Mouse (Mus musculus): ENCODE data around the gene Mrps16.

Gene Mrps16

GRCm38 (mm10) chr14:20393205-20393913, at the start of gene Mrps16:
Gene Mrps16, minus strand, starts transcription at chr14:20393634.
- DNase-seq (ENCODE audit: low spot score), result peak; percentile 73

DNA sequence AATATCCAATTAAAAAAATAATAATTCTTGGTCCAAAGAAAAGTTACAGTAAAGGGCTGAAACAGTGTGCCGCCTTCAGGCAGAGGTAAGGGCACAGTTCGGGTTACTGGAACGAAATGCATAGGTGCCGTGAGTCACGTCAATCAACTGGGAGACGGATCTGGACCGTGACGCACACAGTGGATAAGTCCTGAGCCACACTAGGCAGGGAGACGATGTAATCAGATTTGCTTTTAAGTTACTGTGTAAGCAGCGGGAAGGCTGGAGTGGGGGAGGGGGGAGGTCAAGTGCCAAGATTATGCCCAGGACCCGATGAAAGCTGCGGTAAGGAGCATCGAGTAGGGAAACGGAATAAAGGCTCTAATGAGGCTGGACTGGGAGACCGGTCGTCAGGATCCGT, 48.8 kb upstream of the Mrps16 start:
- no peak for DNase-seq (ENCODE audit: low spot score)

- no peak for DNase-seq (ENCODE audit: low spot score)
Observed at GRCm38 (mm10) chr14:20436976-20437375, 43.5 kb upstream of the Mrps16 start.

DNA sequence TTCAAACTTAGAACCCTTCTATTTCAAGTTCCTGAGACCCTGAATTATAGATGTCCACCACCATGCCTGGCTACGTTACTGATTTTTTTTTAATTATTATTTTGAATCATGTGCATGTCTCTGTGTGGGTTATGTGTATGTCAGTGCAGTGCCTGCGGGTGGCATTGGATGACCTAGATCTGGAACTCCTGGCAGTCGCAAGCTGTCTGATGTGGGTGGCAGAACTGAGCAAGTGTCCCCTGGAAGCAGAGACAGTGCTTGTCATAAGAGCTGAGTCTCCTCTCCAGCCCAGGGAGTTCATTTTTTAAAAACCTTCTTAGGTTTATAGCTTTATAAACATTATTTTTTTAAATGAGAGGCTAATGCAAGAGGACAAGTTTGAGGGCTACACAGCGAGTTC, 39.0 kb upstream of the Mrps16 start:
- no peak for DNase-seq (ENCODE audit: low spot score)

DNA sequence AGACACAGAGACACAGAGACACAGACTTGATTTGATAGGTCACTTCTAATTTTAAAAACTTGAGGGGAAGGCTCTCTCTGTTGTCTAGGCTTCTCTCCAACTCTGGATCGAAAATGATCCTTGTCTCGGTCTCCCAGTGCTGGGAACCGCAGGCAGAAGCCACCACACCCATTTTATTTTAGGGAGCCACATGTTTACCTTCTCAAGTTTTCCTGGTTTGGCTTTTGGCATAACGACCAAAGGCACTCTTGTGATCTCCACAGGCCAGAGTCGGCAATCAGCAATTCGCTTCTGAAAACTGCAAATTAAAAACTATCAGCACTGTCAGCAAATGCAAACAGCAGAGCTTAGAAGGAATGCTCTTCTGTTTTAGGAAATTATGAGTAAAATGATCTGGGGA, 38.3 kb upstream of the Mrps16 start:
- no peak for DNase-seq (ENCODE audit: low spot score)

DNA sequence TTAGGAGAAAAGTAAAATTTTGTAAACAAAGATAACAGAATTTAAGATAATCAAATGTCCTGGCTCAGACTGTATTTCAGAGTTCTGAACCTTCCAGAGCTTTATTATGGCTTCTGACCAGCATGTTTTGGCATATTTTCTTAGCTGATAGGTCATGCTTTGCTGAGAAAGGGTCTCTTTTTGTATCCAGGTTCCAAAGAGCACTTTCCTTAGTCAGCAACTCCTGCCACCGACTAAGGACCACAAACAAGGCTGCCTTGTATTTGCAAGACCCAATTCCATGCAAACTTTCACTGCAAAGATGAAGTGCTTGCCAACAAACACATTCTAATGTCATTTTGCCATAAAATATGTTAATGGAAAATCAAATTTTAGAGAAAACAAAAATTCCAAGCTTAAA, 36.4 kb upstream of the Mrps16 start:
- no peak for DNase-seq (ENCODE audit: low spot score)

- DNase-seq (ENCODE audit: low spot score), result no peak
Observed at GRCm38 (mm10) chr14:20428593-20428992, 35.2 kb upstream of the Mrps16 start.

- DNase-seq (ENCODE audit: low spot score), result no peak
Observed at GRCm38 (mm10) chr14:20423046-20423445, 29.6 kb upstream of the Mrps16 start.

GRCm38 (mm10) chr14:20422257-20422656, 28.8 kb upstream of the Mrps16 start:
- DNase-seq (ENCODE audit: low spot score), result no peak

GRCm38 (mm10) chr14:20400071-20400470, 6.6 kb upstream of the Mrps16 start:
- no peak for DNase-seq (ENCODE audit: low spot score)

DNA sequence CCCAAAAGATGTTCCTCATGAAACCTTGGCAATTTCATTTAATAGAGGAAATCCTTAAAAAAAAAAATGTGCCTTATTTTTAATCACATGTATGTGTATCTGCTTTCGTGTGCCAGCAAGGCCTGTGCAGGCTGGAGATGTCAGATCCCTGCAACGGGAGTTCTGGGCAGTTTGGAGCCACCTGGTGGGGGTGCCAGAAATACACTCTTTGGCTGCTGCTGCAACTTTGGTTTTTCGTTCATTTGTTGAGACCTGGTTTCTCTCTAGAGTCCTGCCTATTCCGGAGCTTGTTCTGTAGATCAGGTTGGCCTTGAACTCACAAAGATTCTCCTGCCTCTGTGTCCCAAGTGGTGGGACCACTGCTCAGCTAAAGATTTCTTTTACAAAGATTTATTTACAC, 5.4 kb upstream of the Mrps16 start:
- DNase-seq (ENCODE audit: low spot score), result no peak

DNA sequence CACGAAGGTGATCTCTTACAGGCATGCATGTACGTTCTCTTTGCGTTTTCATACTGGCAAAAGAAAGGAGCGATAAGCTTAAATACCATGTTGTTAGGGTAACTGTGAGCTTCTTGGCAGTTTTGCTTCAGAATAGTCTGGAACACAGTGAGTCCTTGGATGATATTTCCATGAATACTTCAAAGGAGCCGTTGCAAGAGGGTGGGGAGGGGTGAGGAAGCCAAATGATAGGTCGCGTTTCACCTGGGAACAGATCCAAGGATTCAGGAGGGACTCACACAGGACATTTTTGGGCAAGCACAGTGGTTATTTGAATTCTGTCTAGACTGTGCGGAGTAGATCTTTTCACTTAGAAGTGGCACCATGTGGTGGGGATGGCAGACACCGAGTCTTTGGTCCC, 3.8 kb upstream of the Mrps16 start:
- no peak for DNase-seq (ENCODE audit: low spot score)

DNA sequence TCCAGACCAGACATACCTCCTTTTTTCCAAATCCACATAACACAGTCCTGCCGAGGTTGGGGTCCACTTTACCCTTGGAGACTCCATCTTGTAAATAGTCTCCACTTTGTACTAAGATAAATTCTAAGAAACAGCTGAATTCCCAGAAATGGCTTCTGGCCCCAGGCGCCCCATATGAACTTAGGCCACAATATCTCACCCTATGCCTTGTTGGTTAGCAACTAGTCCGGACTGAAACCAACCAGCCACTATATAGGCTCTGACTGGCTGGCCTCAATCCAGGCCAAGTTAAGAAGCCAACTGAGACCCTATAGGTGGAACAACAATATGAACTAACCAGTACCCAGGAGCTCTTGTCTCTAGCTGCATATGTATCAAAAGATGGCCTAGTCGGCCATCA, 1.1 kb downstream of the Mrps16 start:
- no peak for DNase-seq (ENCODE audit: low spot score)

DNA sequence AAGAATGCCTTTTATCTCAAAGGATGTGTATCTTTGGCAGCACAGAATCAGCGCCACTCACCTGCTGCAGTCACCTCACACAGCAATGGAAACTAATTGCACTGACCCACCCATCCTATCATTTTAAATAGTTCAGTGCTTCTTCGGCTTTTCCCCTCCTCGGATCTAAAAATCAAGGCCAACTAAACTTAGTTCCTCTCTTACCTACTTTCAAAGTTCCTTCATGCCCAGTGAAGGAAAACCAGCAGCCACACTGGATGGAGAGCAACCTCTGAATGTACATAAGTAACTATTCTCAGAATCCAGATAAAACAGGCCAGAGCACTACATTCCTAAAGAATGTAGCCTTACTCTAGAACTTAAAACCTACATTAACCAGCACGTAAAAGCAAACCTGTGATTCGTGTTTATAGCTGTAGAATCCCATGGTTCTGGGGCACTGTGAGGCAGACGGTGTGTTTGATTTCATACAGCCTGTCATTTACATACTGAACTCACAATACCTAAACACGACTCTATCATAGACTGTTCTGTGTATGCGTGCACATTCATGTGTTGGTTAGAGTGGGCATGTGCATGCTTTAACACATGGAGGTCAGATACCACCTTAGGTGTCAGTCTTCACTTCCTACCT, 3.9 kb downstream of the Mrps16 start:
- DNase-seq (ENCODE audit: low spot score), result no peak

DNA sequence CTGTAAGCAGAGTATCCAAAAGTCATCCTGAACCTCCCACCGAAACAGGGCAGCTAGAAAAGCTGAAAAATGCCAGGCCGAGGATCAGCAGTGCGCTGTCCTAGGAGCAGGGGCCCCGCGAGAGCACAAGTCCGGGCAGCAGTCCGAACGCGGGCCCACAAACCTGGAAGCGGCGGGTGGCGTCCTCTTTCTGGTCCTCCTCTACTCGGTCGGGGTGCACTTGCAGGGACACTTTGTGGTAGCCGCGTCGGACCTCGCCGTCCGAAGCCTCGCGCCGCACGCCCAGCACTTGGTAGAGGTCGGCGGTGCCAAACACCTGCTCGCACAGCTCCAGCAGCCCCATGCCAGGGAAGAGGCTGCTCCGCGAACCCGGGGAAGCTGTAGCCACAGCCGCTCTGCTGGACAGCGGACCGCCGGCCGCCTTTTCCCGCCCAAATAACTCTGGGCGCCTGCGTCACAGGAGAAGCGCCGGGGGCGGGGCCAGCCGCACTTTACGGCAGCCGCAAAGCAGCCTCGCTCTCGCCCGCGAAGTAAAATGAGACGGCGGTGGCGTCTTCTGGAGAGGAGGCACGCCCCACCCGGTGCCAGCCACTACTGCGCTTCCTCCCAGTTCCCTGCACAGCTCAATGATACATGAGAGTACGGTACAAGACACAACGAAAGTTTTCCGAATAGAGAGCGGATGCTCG, 4.8 kb downstream of the Mrps16 start, which contains the start of gene Dnajc9:
Gene Dnajc9 (minus strand): TSS at position 470 of the 689 bp plus-strand sequence.
- DNase-seq (ENCODE audit: low spot score), result peak; percentile 83

DNA sequence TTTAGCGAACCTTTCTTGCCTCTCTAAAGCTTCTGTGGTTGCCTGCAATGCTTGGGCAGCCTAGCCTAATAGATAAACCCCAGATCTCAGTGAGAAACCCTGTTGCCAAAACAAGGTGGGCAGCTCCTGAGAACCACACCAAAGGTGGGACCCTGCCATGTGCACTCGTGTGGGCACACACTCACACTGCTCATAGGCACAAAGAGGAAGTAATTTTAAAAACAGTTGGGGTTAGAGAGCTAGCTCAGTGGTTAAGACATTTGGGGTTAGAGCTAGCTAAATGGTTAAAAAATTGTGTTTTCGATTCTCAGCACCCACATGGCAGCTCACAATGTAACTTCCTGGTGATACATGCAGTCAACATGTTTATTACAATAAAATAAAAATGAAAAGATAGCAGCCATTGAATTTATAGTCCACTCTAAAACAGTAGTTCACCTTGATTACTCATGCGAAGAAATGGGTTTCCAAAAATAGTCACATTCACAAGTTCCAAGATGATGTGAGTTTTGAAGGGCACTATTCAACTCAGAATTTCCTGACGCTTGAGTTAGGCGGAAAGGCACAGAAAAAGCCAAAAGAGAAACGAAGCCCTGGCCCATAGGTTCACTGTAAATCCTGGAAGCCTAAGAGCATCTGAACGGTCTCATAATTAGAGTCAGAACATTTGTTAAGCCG, 13.5 kb downstream of the Mrps16 start:
- no peak for DNase-seq (ENCODE audit: low spot score)

DNA sequence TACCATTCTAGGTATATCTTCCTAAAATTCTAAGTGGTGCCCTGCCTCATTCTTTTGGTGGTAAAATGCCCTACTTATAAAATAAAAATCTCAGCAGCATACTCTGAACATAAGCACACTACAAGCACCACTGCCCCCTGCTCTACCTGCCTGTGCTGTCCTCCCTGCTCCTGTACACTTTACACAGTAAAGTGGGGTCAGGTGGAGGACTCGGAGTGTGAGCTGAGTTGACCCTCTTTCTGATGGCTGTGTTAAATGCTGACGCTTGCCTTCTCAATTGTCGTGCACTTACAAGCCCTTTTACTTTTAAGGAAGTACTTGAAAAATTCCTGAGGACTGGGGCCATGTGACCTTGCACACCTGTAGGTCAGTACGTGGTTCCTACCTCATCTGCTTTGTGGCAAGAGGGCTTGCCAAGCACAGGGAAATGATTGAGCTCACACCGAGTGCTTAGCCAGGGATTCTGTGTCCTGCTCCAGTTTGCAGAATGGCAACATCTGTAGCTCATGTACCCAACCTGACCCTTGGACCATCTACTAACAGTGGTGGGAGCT, 14.3 kb downstream of the Mrps16 start:
- DNase-seq (ENCODE audit: low spot score), result no peak

- DNase-seq (ENCODE audit: low spot score), result no peak
Observed at GRCm38 (mm10) chr14:20378313-20379061, 14.9 kb downstream of the Mrps16 start.

GRCm38 (mm10) chr14:20377112-20377521, 16.3 kb downstream of the Mrps16 start:
- no peak for DNase-seq (ENCODE audit: low spot score)

GRCm38 (mm10) chr14:20371854-20372253, 21.6 kb downstream of the Mrps16 start:
- DNase-seq (ENCODE audit: low spot score), result no peak

DNA sequence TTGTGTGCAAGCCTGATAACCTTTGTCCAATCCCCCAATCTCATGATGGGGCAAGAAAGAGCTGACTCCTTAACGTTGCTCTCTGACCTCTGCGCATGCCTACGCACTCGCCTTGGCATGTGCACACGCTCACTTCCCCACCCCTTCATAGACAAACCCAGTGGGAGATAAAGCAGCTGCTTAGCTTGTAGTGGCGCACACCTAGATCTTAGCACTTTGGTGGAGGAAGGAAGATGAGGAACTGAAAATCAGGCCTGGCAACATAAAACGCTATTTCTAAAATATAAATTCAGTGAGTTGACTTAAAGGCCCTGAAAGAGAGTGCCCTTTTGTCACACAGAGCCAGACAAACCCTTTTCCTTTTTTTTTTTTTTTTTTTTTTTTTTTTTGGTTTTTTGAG, 22.6 kb downstream of the Mrps16 start:
- no peak for DNase-seq (ENCODE audit: low spot score)

GRCm38 (mm10) chr14:20368271-20368670, 25.2 kb downstream of the Mrps16 start:
- no peak for DNase-seq (ENCODE audit: low spot score)
